Mouse (Mus musculus) lung, postnatal 0 days (tissue): Measurements from ENCODE around the gene Zfp106. TPM values are rescaled to one million over a fixed set of nuclear protein-coding genes. Genes with fewer than 3 reads are reported as not detected.
A peak's percentile ranks its signal among the peaks of the same experiment; 100 is the strongest.

Source experiments
- ATAC-seq: fragments of 200-750 bp; cut with Nextera tagmentation; 2 replicates; pipeline ENCODE4 v1.8.0; 2017; ENCODE audit warnings: moderate library complexity
- DNase-seq: peaks from one replicate; pipeline ENCODE4 v3.0.0-alpha.2; 2016; ENCODE audit warnings: low spot score
- H3K27ac ChIP-seq: fragments of 300-500 bp; sonication (generic); 2 replicates; pipeline ENCODE4 v1.5.1; 2014; ENCODE audit warnings: antibody characterized with exemption, mild to moderate bottlenecking, low read length, mixed read lengths
- H3K27me3 ChIP-seq: fragments of 300-500 bp; sonication (generic); replicated peaks from 2 replicates; pipeline ENCODE4 v1.6.1; 2014; ENCODE audit warnings: low read length, mixed read lengths; ENCODE audit not compliant: insufficient read depth
- H3K36me3 ChIP-seq: fragments of 300-500 bp; sonication (generic); 2 replicates; pipeline ENCODE4 v1.6.1; 2014; ENCODE audit warnings: low read length, mixed read lengths; ENCODE audit not compliant: insufficient read depth
- H3K4me1 ChIP-seq: fragments of 300-500 bp; sonication (generic); 2 replicates; pipeline ENCODE4 v1.6.1; 2014; ENCODE audit warnings: antibody characterized with exemption, low read depth, low read length, mixed read lengths; ENCODE audit not compliant: insufficient read depth
- H3K4me2 ChIP-seq: fragments of 300-500 bp; sonication (generic); replicated peaks from 2 replicates; pipeline ENCODE4 v1.6.1; 2014; ENCODE audit warnings: low read depth, mild to moderate bottlenecking, low read length, moderate library complexity, mixed read lengths
- H3K4me3 ChIP-seq: fragments of 300-500 bp; sonication (generic); 2 replicates; pipeline ENCODE4 v1.5.1; 2014; ENCODE audit warnings: low read depth, low read length
- H3K9ac ChIP-seq: fragments of 300-500 bp; sonication (generic); replicated peaks from 2 replicates; pipeline ENCODE4 v1.6.1; 2014; ENCODE audit warnings: low read depth, mild to moderate bottlenecking
- H3K9me3 ChIP-seq: fragments of 300-500 bp; sonication (generic); 2 replicates; pipeline ENCODE4 v1.6.1; 2016; ENCODE audit warnings: low read length, mixed read lengths
- CTCF ChIP-seq: IDR thresholded peaks from 2 replicates; pipeline ENCODE4 v1.5.1; 2016; ENCODE audit warnings: antibody characterized with exemption, mild to moderate bottlenecking
- EP300 ChIP-seq: IDR thresholded peaks from 2 replicates; pipeline ENCODE4 v1.6.1; 2016; ENCODE audit warnings: antibody characterized with exemption, mild to moderate bottlenecking, control low read depth
- WGBS: fragments of 180-500 bp; shearing (Covaris S2); extraction: QIAGEN DNeasy Blood & Tissue Kit; methylation state at CpG from one replicate; pipeline ENCODE4 v1.1.7; 2014; 5-methylcytosine and 5-hydroxymethylcytosine counted together
- polyA plus RNA-seq: library from polyadenylated mRNA; unstranded; fragments of >200 nt; fragmentation: Nextera tagmentation; extraction: Ambion mirVana; gene quantifications from 2 replicates; pipeline ENCODE4 v1.2.1, GENCODE M21; 2015

The Zfp106 gene
- polyA plus RNA-seq, 1 experiment from 2014 or later = 28.5 TPM

GRCm38 (mm10) chr2:120502605-120502990 is 61.0 kb downstream of the Zfp106 start:
- WGBS = 56% methylated on average over 3 of the region's 3 CpGs
- no peaks in the 10 kb centered on the region for H3K27me3 ChIP-seq
- H3K36me3 ChIP-seq = 0 out of 2 replicates have a peak, but pooled peaks cover 4% of the 10 kb centered on the region
- H3K4me1 ChIP-seq = peaks cover 3% of the 10 kb centered on the region; the same call in 1 of the 2 replicates
- no peak for TF ChIP-seq CTCF
- TF ChIP-seq EP300 = no peak
- no peaks in the 10 kb centered on the region for H3K9me3 ChIP-seq
- no peak for DNase-seq
- no peak overlapping the region for H3K4me2 ChIP-seq
- no peak overlapping the region for H3K9ac ChIP-seq
- H3K27ac ChIP-seq = no peak overlapping the region
- ATAC-seq = no peak
- no peak overlapping the region for H3K4me3 ChIP-seq

- Histone ChIP-seq H3K4me2 (no peak overlapping the region), H3K27me3 (no peaks in the 10 kb centered on the region), H3K9ac (no peak overlapping the region), H3K27ac (no peak overlapping the region), H3K36me3 (0 out of 2 replicates have a peak, but pooled peaks cover 4% of the 10 kb centered on the region), H3K4me1 (peaks cover 3% of the 10 kb centered on the region; the same call in 1 of the 2 replicates), H3K4me3 (no peak overlapping the region), H3K9me3 (no peaks in the 10 kb centered on the region)
- TF ChIP-seq CTCF (no peak), EP300 (no peak)
- no peak for ATAC-seq
- WGBS = 55% methylated on average over 13 of the region's 13 CpGs
- DNase-seq = no peak
Observed at GRCm38 (mm10) chr2:120501931-120502604, 61.6 kb downstream of the Zfp106 start.

GRCm38 (mm10) chr2:120501136-120501918 is 62.3 kb downstream of the Zfp106 start:
- WGBS = 36% methylated on average over 17 of the region's 17 CpGs
- H3K9ac ChIP-seq = 0 out of 2 replicates have a peak overlapping the region, but pooled peaks have one; percentile 16
- ATAC-seq = no peak

GRCm38 (mm10) chr2:120499971-120500471 is 63.6 kb downstream of the Zfp106 start:
- H3K4me3 ChIP-seq = no peak overlapping the region
- ATAC-seq (no peak), DNase-seq (peak; percentile 12)
- no peak overlapping the region for H3K27ac ChIP-seq
- no peak for TF ChIP-seq EP300
- peak; percentile 19; the same call in 1 of the 2 replicates for TF ChIP-seq CTCF
- H3K4me1 ChIP-seq = peaks cover 3% of the 10 kb centered on the region; the same call in 1 of the 2 replicates
- WGBS = 24% methylated on average over 6 of the region's 6 CpGs
- no peak overlapping the region for H3K4me2 ChIP-seq
- H3K27me3 ChIP-seq = no peaks in the 10 kb centered on the region
- H3K9me3 ChIP-seq = no peaks in the 10 kb centered on the region
- H3K9ac ChIP-seq = no peak overlapping the region
- H3K36me3 ChIP-seq = no peaks in the 10 kb centered on the region

More at GRCm38 (mm10) chr2:120501136-120501918, 62.3 kb downstream of the Zfp106 start:
- H3K9me3 ChIP-seq = no peaks in the 10 kb centered on the region
- TF ChIP-seq CTCF (no peak), EP300 (no peak)
- peaks cover 3% of the 10 kb centered on the region; the same call in 1 of the 2 replicates for H3K4me1 ChIP-seq
- H3K36me3 ChIP-seq = 0 out of 2 replicates have a peak, but pooled peaks cover 2% of the 10 kb centered on the region
- no peak overlapping the region for H3K4me2 ChIP-seq
- no peaks in the 10 kb centered on the region for H3K27me3 ChIP-seq
- no peak overlapping the region for H3K27ac ChIP-seq
- H3K4me3 ChIP-seq = no peak overlapping the region
- no peak for DNase-seq

GRCm38 (mm10) chr2:120496511-120496910 is 67.1 kb downstream of the Zfp106 start:
- H3K9ac ChIP-seq = no peak overlapping the region
- H3K36me3 ChIP-seq = no peaks in the 10 kb centered on the region
- DNase-seq (no peak), ATAC-seq (no peak)
- no peaks in the 10 kb centered on the region for H3K9me3 ChIP-seq
- peaks cover 3% of the 10 kb centered on the region; the same call in 1 of the 2 replicates for H3K4me1 ChIP-seq
- H3K4me2 ChIP-seq = no peak overlapping the region
- H3K27ac ChIP-seq = no peak overlapping the region
- no peaks in the 10 kb centered on the region for H3K27me3 ChIP-seq
- no peak for TF ChIP-seq CTCF
- TF ChIP-seq EP300 = no peak
- 43% methylated on average over 3 of the region's 3 CpGs for WGBS
- H3K4me3 ChIP-seq = no peak overlapping the region

- WGBS = 23% methylated on average over 4 of the region's 4 CpGs
- H3K4me2 ChIP-seq = no peak overlapping the region
- H3K4me3 ChIP-seq = no peak overlapping the region
- no peak overlapping the region for H3K9ac ChIP-seq
- no peak overlapping the region for H3K27ac ChIP-seq
- DNase-seq (peak; percentile 63), ATAC-seq (peak; percentile 67)
- no peaks in the 10 kb centered on the region for H3K27me3 ChIP-seq
- TF ChIP-seq EP300 (no peak), CTCF (no peak)
- no peaks in the 10 kb centered on the region for H3K36me3 ChIP-seq
- no peaks in the 10 kb centered on the region for H3K4me1 ChIP-seq
- H3K9me3 ChIP-seq = no peaks in the 10 kb centered on the region
Observed at GRCm38 (mm10) chr2:120493254-120493653, 70.4 kb downstream of the Zfp106 start.
